Mouse (Mus musculus): Measurements from ENCODE around the gene Gm49339.

DNA sequence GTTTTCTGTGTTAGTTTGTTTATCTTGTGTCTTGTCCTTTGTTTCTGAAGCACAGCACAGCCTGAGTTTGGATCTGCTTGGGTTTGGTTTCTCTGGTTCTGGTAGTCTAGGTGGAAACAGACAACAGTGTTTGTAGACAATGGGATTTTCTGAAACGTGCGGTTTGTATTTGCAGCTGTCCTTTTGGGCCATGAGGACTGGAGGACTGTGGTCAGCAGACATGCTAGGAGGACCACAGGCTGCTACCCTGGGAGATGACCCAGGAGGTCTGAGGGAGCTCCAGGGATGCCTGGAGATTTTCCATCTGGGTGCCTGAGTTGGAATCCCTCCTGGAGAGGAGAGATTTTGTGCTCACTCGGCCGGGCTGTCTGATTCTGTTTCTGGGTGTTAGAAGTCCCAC is 46.2 kb downstream of the Gm49339 start:
- TF ChIP-seq CTCF (IDR thresholded peaks at IDR 0.05; ENCODE audit: low read depth, low read length) (no peak), TAL1 (conservative IDR thresholded peaks at IDR 0.05; ENCODE audit: low read depth, low read length) (no peak)
